Mouse (Mus musculus) G1E (cell line): ENCODE results near the gene Calhm2. TPM values are rescaled to one million over a fixed set of nuclear protein-coding genes. Genes with fewer than 3 reads are reported as not detected.
A peak's percentile ranks its signal among the peaks of the same experiment; 100 is the strongest.

Experiments used
- ATAC-seq: 2 replicates; pipeline ENCODE4 v1.8.0; 2016; ENCODE audit warnings: mild to moderate bottlenecking; ENCODE audit not compliant: insufficient number of reproducible peaks, poor library complexity, low FRiP score, severe bottlenecking; ENCODE audit errors: extremely low read depth
- DNase-seq: peaks from one replicate; pipeline ENCODE4 v3.0.0; 2012; ENCODE audit warnings: low spot score
- H3K27me3 ChIP-seq: 2 replicates; pipeline ENCODE4 v1.6.1; 2012; ENCODE audit warnings: mild to moderate bottlenecking, low read length, inconsistent platforms; ENCODE audit not compliant: insufficient read depth
- H3K36me3 ChIP-seq: replicated peaks from 2 replicates; pipeline ENCODE3; 2012; ENCODE audit warnings: mild to moderate bottlenecking, inconsistent platforms
- H3K4me1 ChIP-seq: 2 replicates; pipeline ENCODE4 v1.6.1; 2012; ENCODE audit warnings: low read depth, low read length, inconsistent platforms, mixed read lengths; ENCODE audit not compliant: insufficient read depth
- H3K4me3 ChIP-seq: 2 replicates; pipeline ENCODE4 v1.5.1; 2012; ENCODE audit warnings: low read depth, mild to moderate bottlenecking, inconsistent platforms, low read length, moderate library complexity, mixed read lengths
- H3K9me3 ChIP-seq: replicated peaks from 2 replicates; pipeline ENCODE4 v1.6.1; 2012; ENCODE audit warnings: inconsistent platforms
- CTCF ChIP-seq: IDR thresholded peaks from 2 replicates; pipeline ENCODE4 v1.5.1; 2012; ENCODE audit warnings: low read depth, low read length, inconsistent platforms, mixed read lengths
- GATA1 ChIP-seq: IDR thresholded peaks from 2 replicates; pipeline ENCODE4 v1.6.1; 2012; ENCODE audit warnings: borderline replicate concordance, low read length, inconsistent platforms, mixed read lengths
- GATA2 ChIP-seq: IDR thresholded peaks from 2 replicates; pipeline ENCODE4 v1.6.1; 2012; ENCODE audit warnings: low read depth, low read length, inconsistent platforms, borderline replicate concordance
- POLR2AphosphoS5 ChIP-seq: IDR thresholded peaks from 2 replicates; pipeline ENCODE4 v1.6.1; 2012; ENCODE audit warnings: low read depth, low read length, inconsistent platforms; ENCODE audit not compliant: insufficient replicate concordance
- TAL1 ChIP-seq: conservative IDR thresholded peaks from 2 replicates; pipeline ENCODE4 v1.6.1; 2012; ENCODE audit warnings: low read depth, low read length, inconsistent platforms, mixed read lengths
- polyA plus RNA-seq: library from polyadenylated mRNA; stranded (reverse); fragments of >175 nt; gene quantifications from 2 replicates; pipeline ENCODE4 v1.2.3, GENCODE M21; 2012
- total RNA-seq, 2 experiments: library from RNA; stranded (forward) in 1 of 2; stranded (reverse) in 1 of 2; fragments of 200-1000 nt in 1 of 2; fragments of >200 nt in 1 of 2; fragmentation: Nextera tagmentation in 1 of 2; gene quantifications; 2 replicates each; pipeline ENCODE4 v1.2.3; 2014 to 2017

Calhm2 gene
- total and polyA plus RNA-seq, 3 experiments: 0.08 to 0.44 TPM; not detected in 1

GRCm38 (mm10) chr19:47137051-47137581 lies 978 bp downstream of the Calhm2 start:
- DNase-seq: peak; percentile 49
- Histone ChIP-seq H3K4me3 (peak overlapping the region; percentile 14; the same call in 1 of the 2 replicates), H3K9me3 (no peaks in the 10 kb centered on the region), H3K36me3 (peaks cover 17% of the 10 kb centered on the region), H3K27me3 (peaks cover 32% of the 10 kb centered on the region; the same call in 1 of the 2 replicates), H3K4me1 (peaks cover 64% of the 10 kb centered on the region)
- ATAC-seq: peak; percentile 22
- TF ChIP-seq TAL1: no peak; the same call in 1 of the 2 replicates
- no peak for TF ChIP-seq GATA1
- TF ChIP-seq GATA2: no peak
- no peak for TF ChIP-seq CTCF
- TF ChIP-seq POLR2AphosphoS5: no peak

GRCm38 (mm10) chr19:47136170-47136569 lies 1.9 kb downstream of the Calhm2 start:
- DNase-seq: no peak
- TF ChIP-seq CTCF (no peak), POLR2AphosphoS5 (no peak), GATA2 (no peak), TAL1 (no peak), GATA1 (no peak)
- Histone ChIP-seq H3K9me3 (no peaks in the 10 kb centered on the region), H3K4me1 (peaks cover 66% of the 10 kb centered on the region), H3K27me3 (peaks cover 29% of the 10 kb centered on the region; the same call in 1 of the 2 replicates), H3K4me3 (no peak overlapping the region), H3K36me3 (peaks cover 26% of the 10 kb centered on the region)
- ATAC-seq: no peak

- ATAC-seq: no peak
- H3K4me1 ChIP-seq: peaks cover 66% of the 10 kb centered on the region
Measured at GRCm38 (mm10) chr19:47135568-47135967, 2.5 kb downstream of the Calhm2 start.

GRCm38 (mm10) chr19:47133161-47133560 lies 4.9 kb downstream of the Calhm2 start:
- TF ChIP-seq POLR2AphosphoS5: no peak
- Histone ChIP-seq H3K9me3 (no peaks in the 10 kb centered on the region), H3K27me3 (peaks cover 14% of the 10 kb centered on the region; the same call in 1 of the 2 replicates), H3K4me1 (peaks cover 57% of the 10 kb centered on the region), H3K4me3 (peak overlapping the region; percentile 44; the same call in 1 of the 2 replicates), H3K36me3 (peaks cover 56% of the 10 kb centered on the region)
- ATAC-seq: peak; percentile 84
- DNase-seq: peak; percentile 76

More at GRCm38 (mm10) chr19:47135568-47135967, 2.5 kb downstream of the Calhm2 start:
- Histone ChIP-seq H3K9me3 (no peaks in the 10 kb centered on the region), H3K36me3 (peaks cover 32% of the 10 kb centered on the region), H3K27me3 (peaks cover 24% of the 10 kb centered on the region; the same call in 1 of the 2 replicates), H3K4me3 (no peak overlapping the region)
- TF ChIP-seq TAL1 (no peak), POLR2AphosphoS5 (no peak), GATA1 (no peak)
- no peak for DNase-seq

GRCm38 (mm10) chr19:47130551-47131125 lies 7.5 kb downstream of the Calhm2 start:
- Histone ChIP-seq H3K4me3 (no peak overlapping the region), H3K9me3 (no peaks in the 10 kb centered on the region), H3K4me1 (peaks cover 32% of the 10 kb centered on the region), H3K36me3 (peaks cover 81% of the 10 kb centered on the region), H3K27me3 (peaks cover 4% of the 10 kb centered on the region; the same call in 1 of the 2 replicates)
- TF ChIP-seq POLR2AphosphoS5 (no peak), GATA2 (no peak), GATA1 (no peak), CTCF (no peak)
- DNase-seq (no peak), ATAC-seq (no peak)

GRCm38 (mm10) chr19:47128835-47129234 lies 9.3 kb downstream of the Calhm2 start:
- H3K4me3 ChIP-seq: no peak overlapping the region
- no peaks in the 10 kb centered on the region for H3K9me3 ChIP-seq
- TF ChIP-seq CTCF: no peak
- TF ChIP-seq GATA2: no peak
- no peak for TF ChIP-seq GATA1
- no peak for TF ChIP-seq TAL1
- no peak for TF ChIP-seq POLR2AphosphoS5
- peaks cover 99% of the 10 kb centered on the region for H3K36me3 ChIP-seq
- H3K4me1 ChIP-seq: peaks cover 22% of the 10 kb centered on the region
- no peaks in the 10 kb centered on the region for H3K27me3 ChIP-seq
- ATAC-seq: no peak
- no peak for DNase-seq

- ATAC-seq (no peak), DNase-seq (no peak)
- Histone ChIP-seq H3K9me3 (no peaks in the 10 kb centered on the region), H3K36me3 (peaks cover 100% of the 10 kb centered on the region), H3K4me3 (no peak overlapping the region), H3K4me1 (peaks cover 15% of the 10 kb centered on the region), H3K27me3 (no peaks in the 10 kb centered on the region)
- TF ChIP-seq CTCF (no peak), POLR2AphosphoS5 (no peak), GATA2 (no peak), GATA1 (no peak), TAL1 (no peak)
Measured at GRCm38 (mm10) chr19:47128164-47128563, 9.9 kb downstream of the Calhm2 start.
